Mouse (Mus musculus) hindbrain, postnatal 0 days (tissue): ENCODE results near the gene Plk1. TPM values are rescaled to one million over a fixed set of nuclear protein-coding genes. Genes with fewer than 3 reads are reported as not detected.
A peak's percentile ranks its signal among the peaks of the same experiment; 100 is the strongest.

ENCODE experiments used
- ATAC-seq: fragments of 200-750 bp; cut with Nextera tagmentation; 2 replicates; pipeline ENCODE4 v1.8.0; 2017; ENCODE audit warnings: mild to moderate bottlenecking, moderate TSS enrichment, moderate library complexity
- DNase-seq: peaks from one replicate; pipeline ENCODE4 v3.0.0-alpha.2; 2015; ENCODE audit warnings: low spot score
- H3K27ac ChIP-seq: fragments of 300-500 bp; sonication (generic); 2 replicates; pipeline ENCODE4 v1.5.1; 2014; ENCODE audit warnings: mild to moderate bottlenecking
- H3K27me3 ChIP-seq: fragments of 300-500 bp; sonication (generic); 2 replicates; pipeline ENCODE4 v1.6.1; 2014; ENCODE audit warnings: low read length, mixed read lengths; ENCODE audit not compliant: insufficient read depth
- H3K36me3 ChIP-seq: fragments of 300-500 bp; sonication (generic); 2 replicates; pipeline ENCODE4 v1.6.1; 2014; ENCODE audit warnings: low read length, mixed read lengths; ENCODE audit not compliant: insufficient read depth
- H3K4me1 ChIP-seq: fragments of 300-500 bp; sonication (generic); 2 replicates; pipeline ENCODE4 v1.6.1; 2014; ENCODE audit warnings: antibody characterized with exemption, low read length, mixed read lengths; ENCODE audit not compliant: insufficient read depth
- H3K4me2 ChIP-seq: fragments of 300-500 bp; sonication (generic); 2 replicates; pipeline ENCODE4 v1.6.1; 2014; ENCODE audit warnings: low read depth, mild to moderate bottlenecking, low read length, moderate library complexity, mixed read lengths
- H3K4me3 ChIP-seq: fragments of 300-500 bp; sonication (generic); 2 replicates; pipeline ENCODE4 v1.5.1; 2014; ENCODE audit warnings: low read length
- H3K9ac ChIP-seq: fragments of 300-500 bp; sonication (generic); replicated peaks from 2 replicates; pipeline ENCODE4 v1.6.1; 2014; ENCODE audit warnings: mild to moderate bottlenecking, low read length, moderate library complexity, mixed read lengths
- H3K9me3 ChIP-seq: fragments of 300-500 bp; sonication (generic); 2 replicates; pipeline ENCODE4 v1.6.1; 2016; ENCODE audit warnings: low read length, mixed read lengths
- CTCF ChIP-seq: IDR thresholded peaks from 2 replicates; pipeline ENCODE4 v1.5.1; 2016; ENCODE audit warnings: antibody characterized with exemption, control low read depth, low read depth
- WGBS: fragments of 180-500 bp; shearing (Covaris S2); extraction: QIAGEN DNeasy Blood & Tissue Kit; methylation state at CpG from one replicate; pipeline ENCODE4 v1.1.7; 2014; 5-methylcytosine and 5-hydroxymethylcytosine counted together
- polyA plus RNA-seq: library from polyadenylated mRNA; unstranded; fragments of >200 nt; fragmentation: Nextera tagmentation; extraction: Ambion mirVana; gene quantifications from 2 replicates; pipeline ENCODE4 v1.2.1, GENCODE M21; 2015
- total RNA-seq: library from RNA; depleted of rRNA; stranded (reverse); fragments of >200 nt; gene quantifications from 2 replicates; pipeline ENCODE4 v1.2.3, GENCODE M21; 2014

The Plk1 gene
- total and polyA plus RNA-seq, 2 experiments from 2014 or later, result 15.1 to 15.6 TPM

GRCm38 (mm10) chr7:122160037-122160436, 798 bp downstream of the Plk1 start:
- DNase-seq, result no peak

GRCm38 (mm10) chr7:122163766-122164165, 4.5 kb downstream of the Plk1 start:
- no peak for TF ChIP-seq CTCF

More at GRCm38 (mm10) chr7:122160037-122160436, 798 bp downstream of the Plk1 start:
- Histone ChIP-seq H3K4me1 (peaks cover 14% of the 10 kb centered on the region; the same call in 1 of the 2 replicates), H3K9me3 (no peaks in the 10 kb centered on the region), H3K9ac (peak overlapping the region; percentile 31), H3K27me3 (no peaks in the 10 kb centered on the region), H3K36me3 (peaks cover 5% of the 10 kb centered on the region; the same call in 1 of the 2 replicates), H3K4me3 (peak overlapping the region; percentile 69), H3K4me2 (peak overlapping the region; percentile 99), H3K27ac (no peak overlapping the region)
- no peak for ATAC-seq
- 3% methylated on average over 12 of the region's 12 CpGs for WGBS
- TF ChIP-seq CTCF, result no peak

GRCm38 (mm10) chr7:122167203-122167602, 8.0 kb downstream of the Plk1 start:
- no peaks in the 10 kb centered on the region for H3K4me1 ChIP-seq
- peaks cover 9% of the 10 kb centered on the region; the same call in 1 of the 2 replicates for H3K36me3 ChIP-seq
- H3K27me3 ChIP-seq, result no peaks in the 10 kb centered on the region
- H3K9ac ChIP-seq, result no peak overlapping the region
- TF ChIP-seq CTCF, result no peak
- H3K4me3 ChIP-seq, result no peak overlapping the region
- 93% methylated on average over 7 of the region's 7 CpGs for WGBS
- no peak overlapping the region for H3K27ac ChIP-seq
- no peak overlapping the region for H3K4me2 ChIP-seq
- no peak for DNase-seq
- no peak for ATAC-seq
- no peaks in the 10 kb centered on the region for H3K9me3 ChIP-seq

More at GRCm38 (mm10) chr7:122163766-122164165, 4.5 kb downstream of the Plk1 start:
- no peak for ATAC-seq
- Histone ChIP-seq H3K4me1 (peaks cover 8% of the 10 kb centered on the region; the same call in 1 of the 2 replicates), H3K27ac (no peak overlapping the region), H3K9ac (no peak overlapping the region), H3K4me2 (no peak overlapping the region), H3K9me3 (no peaks in the 10 kb centered on the region), H3K27me3 (no peaks in the 10 kb centered on the region), H3K4me3 (no peak overlapping the region), H3K36me3 (peaks cover 5% of the 10 kb centered on the region; the same call in 1 of the 2 replicates)
- 89% methylated on average over 8 of the region's 8 CpGs for WGBS
- DNase-seq, result no peak

GRCm38 (mm10) chr7:122170705-122171104, 11.5 kb downstream of the Plk1 start:
- DNase-seq, result no peak
- Histone ChIP-seq H3K27me3 (no peaks in the 10 kb centered on the region), H3K9me3 (no peaks in the 10 kb centered on the region), H3K4me3 (no peak overlapping the region), H3K27ac (no peak overlapping the region), H3K4me1 (no peaks in the 10 kb centered on the region), H3K9ac (no peak overlapping the region), H3K4me2 (no peak overlapping the region), H3K36me3 (0 out of 2 replicates have a peak, but pooled peaks cover 4% of the 10 kb centered on the region)
- ATAC-seq, result no peak
- TF ChIP-seq CTCF, result no peak
- WGBS, result 82% methylated on average over 6 of the region's 6 CpGs

GRCm38 (mm10) chr7:122171613-122172012, 12.4 kb downstream of the Plk1 start:
- Histone ChIP-seq H3K4me2 (no peak overlapping the region), H3K9me3 (no peaks in the 10 kb centered on the region), H3K27ac (no peak overlapping the region), H3K4me3 (no peak overlapping the region), H3K9ac (no peak overlapping the region), H3K36me3 (0 out of 2 replicates have a peak, but pooled peaks cover 4% of the 10 kb centered on the region), H3K27me3 (no peaks in the 10 kb centered on the region), H3K4me1 (no peaks in the 10 kb centered on the region)
- WGBS, result 78% methylated on average over 10 of the region's 10 CpGs
- no peak for TF ChIP-seq CTCF
- no peak for DNase-seq
- ATAC-seq, result no peak

GRCm38 (mm10) chr7:122180720-122181119, 21.5 kb downstream of the Plk1 start:
- Histone ChIP-seq H3K4me2 (no peak overlapping the region), H3K9ac (no peak overlapping the region), H3K4me3 (no peak overlapping the region), H3K27ac (no peak overlapping the region), H3K36me3 (no peaks in the 10 kb centered on the region), H3K27me3 (no peaks in the 10 kb centered on the region), H3K9me3 (no peaks in the 10 kb centered on the region), H3K4me1 (no peaks in the 10 kb centered on the region)
- no peak for TF ChIP-seq CTCF
- ATAC-seq (no peak), DNase-seq (no peak)
- WGBS, result 92% methylated on average over 7 of the region's 7 CpGs

- Histone ChIP-seq H3K36me3 (no peaks in the 10 kb centered on the region), H3K9ac (no peak overlapping the region), H3K9me3 (no peaks in the 10 kb centered on the region), H3K27me3 (no peaks in the 10 kb centered on the region), H3K4me2 (no peak overlapping the region), H3K27ac (no peak overlapping the region), H3K4me1 (no peaks in the 10 kb centered on the region), H3K4me3 (no peak overlapping the region)
- 69% methylated on average over 5 of the region's 5 CpGs for WGBS
- TF ChIP-seq CTCF, result no peak
- DNase-seq (no peak), ATAC-seq (no peak)
Observed at GRCm38 (mm10) chr7:122184569-122184968, 25.3 kb downstream of the Plk1 start.
